Mouse (Mus musculus): ENCODE data around the gene Ccdc28b.
A peak's percentile ranks its signal among the peaks of the same experiment; 100 is the strongest.

Ccdc28b gene

DNA sequence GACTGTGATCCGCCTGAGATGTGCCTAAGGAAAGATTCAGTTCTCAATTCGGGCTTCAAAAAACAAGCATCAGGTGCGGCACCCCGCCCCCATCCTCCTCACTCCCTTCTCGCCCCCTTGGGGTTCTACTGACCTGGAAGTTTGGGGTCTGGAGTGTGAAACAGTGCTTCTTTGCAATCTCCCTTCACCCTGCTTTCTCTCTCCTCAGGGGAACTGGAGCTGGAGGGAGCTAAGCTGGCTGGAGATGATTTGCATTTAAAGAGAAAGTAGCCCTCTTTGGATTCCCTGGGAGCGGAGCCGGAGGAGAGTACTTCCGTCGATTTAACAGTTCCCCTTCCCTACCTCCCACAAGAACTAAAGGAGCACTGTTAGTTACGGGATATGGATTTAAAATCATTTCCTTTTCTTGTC is at the start of gene Ccdc28b:
Ccdc28b (minus strand) TSS at position 267 of the 411 bp plus-strand sequence.
- DNase-seq (ENCODE audit: low read depth, low spot score) = no peak

GRCm38 (mm10) chr4:129672878-129673449 is 49.2 kb upstream of the Ccdc28b start:
- peak; percentile 10 for DNase-seq (ENCODE audit: low read depth, low spot score)

GRCm38 (mm10) chr4:129672083-129672877 is 48.5 kb upstream of the Ccdc28b start, which contains the start of gene Kpna6:
Gene Kpna6, minus strand, starts transcription at chr4:129672767.
- DNase-seq (ENCODE audit: low read depth, low spot score) = peak; percentile 90

DNA sequence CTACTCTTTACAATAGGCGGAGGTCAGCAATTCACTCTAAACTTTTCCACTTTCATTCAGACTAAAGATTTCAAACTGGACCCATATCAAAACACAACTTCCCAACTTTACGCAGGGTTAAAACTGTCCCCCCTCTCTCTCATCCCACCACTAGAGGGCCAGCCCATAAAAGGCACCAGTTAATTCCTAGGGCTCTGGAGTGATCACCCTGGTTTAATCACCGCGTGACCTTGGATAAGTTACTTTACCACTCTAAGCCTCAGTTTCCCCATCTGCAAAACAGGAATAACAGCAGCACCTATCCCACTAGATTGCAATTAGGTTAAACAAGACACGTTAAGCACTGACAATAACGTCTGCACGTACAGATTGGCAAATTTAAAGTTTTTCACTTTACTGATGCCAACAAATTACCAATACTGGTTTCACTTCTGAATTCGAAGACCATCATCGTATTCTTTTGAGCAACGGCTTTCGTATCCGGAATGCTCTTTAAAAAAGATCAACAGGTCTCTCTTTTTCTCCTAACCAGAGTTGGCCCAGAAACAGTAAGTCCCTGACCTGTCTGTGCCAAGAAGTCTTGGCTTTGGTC is 47.8 kb upstream of the Ccdc28b start:
- peak; percentile 81 for DNase-seq (ENCODE audit: low read depth, low spot score)

GRCm38 (mm10) chr4:129662255-129662813 is 38.6 kb upstream of the Ccdc28b start:
- DNase-seq (ENCODE audit: low read depth, low spot score) = no peak

DNA sequence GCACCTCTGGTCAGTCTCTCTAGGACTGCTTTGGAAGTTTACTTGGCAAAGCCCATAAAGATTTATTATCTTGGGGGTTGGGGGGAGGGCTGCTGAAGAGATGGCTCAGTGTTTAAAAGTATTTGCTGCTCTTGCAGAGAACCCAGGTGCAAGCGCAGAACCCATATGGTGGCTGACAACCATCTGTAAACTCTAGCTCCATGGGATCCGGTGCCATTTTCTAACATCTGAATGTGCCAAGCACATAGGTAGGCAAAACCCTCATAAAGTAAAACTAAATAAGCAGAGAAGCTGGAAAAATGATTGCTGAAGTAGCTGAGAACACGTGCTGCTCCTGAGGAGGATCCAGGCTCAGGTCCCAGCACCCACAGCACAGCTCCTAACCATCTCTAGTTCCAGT is 37.8 kb upstream of the Ccdc28b start:
- no peak for DNase-seq (ENCODE audit: low read depth, low spot score)

DNA sequence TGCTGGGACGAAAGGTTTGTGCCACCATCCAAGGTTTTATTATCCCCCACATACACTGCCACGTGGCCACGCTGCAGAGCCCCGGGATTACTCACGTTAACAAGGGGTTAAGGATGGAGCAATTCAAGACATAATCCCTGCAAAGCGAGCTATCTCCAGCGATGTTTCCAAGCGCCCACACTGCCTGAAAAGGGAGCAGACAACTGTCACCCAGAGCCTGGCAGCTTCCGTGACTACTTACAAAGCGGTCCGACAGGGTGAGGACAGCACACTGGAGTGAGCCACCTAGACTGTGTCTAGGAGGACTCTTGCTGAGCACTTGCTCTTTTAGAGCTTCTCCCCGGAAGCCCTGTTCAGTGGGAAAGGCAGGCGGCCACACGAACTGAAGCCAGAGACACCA is 31.0 kb upstream of the Ccdc28b start:
- no peak for DNase-seq (ENCODE audit: low read depth, low spot score)

- no peak for DNase-seq (ENCODE audit: low read depth, low spot score)
These were observed 26.6 kb upstream of the Ccdc28b start for GRCm38 (mm10) chr4:129650359-129650758.

- DNase-seq (ENCODE audit: low read depth, low spot score) = peak; percentile 86
These were observed 24.9 kb upstream of the Ccdc28b start for GRCm38 (mm10) chr4:129648656-129649055.

- no peak for DNase-seq (ENCODE audit: low read depth, low spot score)
These were observed 21.5 kb upstream of the Ccdc28b start for GRCm38 (mm10) chr4:129645204-129645603.

- DNase-seq (ENCODE audit: low read depth, low spot score) = peak; percentile 49
These were observed 18.0 kb upstream of the Ccdc28b start for GRCm38 (mm10) chr4:129641756-129642155.

DNA sequence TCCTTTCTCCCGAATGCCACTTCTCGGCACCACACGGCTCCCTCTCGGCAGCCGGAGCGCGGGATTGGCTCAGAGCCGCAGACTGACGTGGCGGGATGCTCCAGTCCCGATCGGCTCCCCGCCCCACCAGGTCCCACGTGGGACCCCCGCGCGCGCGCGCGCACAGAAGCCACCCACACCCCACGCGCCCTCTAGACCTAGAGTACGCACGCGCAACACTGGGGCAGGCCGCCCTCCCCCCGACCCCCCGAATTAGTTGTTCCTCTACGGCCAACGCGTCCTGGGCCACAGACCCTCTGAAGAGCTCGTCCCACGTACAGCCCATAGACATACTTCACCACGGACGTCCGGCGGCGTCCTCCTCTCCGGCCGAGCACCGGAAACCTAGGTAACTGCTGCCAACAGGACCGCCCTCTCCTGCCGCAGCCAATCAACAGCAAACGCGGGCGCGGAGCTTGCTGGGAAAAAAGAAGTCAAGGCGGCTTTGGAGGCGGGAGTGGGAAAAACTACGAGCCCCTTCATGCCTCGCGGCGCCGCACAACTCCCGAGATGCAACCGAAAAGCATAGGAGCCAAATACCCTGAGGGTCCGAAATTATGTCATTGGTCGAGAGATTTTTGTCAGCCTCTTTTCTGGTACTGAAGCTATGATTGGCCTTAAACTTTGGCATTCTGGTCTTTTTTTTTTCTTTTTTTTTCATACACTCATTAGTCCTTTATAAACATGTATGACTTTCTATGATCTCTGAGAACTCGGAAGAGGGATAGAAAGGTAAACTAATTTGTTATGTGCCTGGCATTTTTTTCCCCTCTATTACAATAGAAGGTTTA is 17.1 kb upstream of the Ccdc28b start, which contains the start of gene Txlna:
Txlna (minus strand) TSS at position 428 of the 830 bp plus-strand sequence.
- DNase-seq (ENCODE audit: low read depth, low spot score) = peak; percentile 100

- DNase-seq (ENCODE audit: low read depth, low spot score) = peak; percentile 68
These were observed 16.4 kb upstream of the Ccdc28b start for GRCm38 (mm10) chr4:129640101-129640637.

DNA sequence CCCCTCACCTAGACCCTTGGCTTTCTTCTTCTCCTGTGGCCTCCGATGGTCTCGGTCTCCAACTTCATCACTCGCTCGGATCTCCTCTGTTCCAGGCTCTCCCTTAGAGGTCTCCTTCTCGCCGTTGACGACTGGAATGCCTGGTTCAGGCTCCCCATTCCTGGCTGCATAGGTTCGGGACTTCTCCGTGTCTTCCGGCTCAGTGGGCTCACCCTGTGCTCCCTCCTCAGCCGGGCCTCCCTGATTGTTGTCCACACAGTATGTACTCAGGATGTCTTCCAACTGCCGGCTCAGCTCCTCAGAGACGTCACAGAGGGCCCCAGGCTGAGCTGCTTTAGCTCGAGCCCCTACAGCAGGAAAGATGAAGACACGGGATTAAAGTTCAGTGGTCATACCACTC is 15.5 kb upstream of the Ccdc28b start:
- no peak for DNase-seq (ENCODE audit: low read depth, low spot score)

DNA sequence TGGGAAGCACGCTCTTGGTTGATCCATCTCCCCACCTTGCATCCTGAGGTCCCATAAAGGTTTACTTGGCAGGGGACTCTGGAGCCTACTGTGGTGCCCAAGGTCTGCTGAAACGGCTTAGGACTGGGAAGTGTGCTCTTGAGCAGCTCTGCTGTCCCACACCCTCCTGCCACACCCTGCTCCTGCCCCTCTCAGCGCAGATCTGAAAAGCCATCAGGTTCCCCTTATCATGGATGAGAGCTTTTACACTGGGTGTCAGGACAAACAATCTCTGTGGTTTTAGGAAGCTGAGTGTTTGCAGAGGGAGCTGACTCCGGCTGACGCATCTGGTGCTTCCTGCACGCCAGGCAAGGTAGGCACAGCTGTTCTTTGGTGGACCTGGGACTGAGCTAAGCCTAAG is 10.1 kb upstream of the Ccdc28b start:
- DNase-seq (ENCODE audit: low read depth, low spot score) = no peak

DNA sequence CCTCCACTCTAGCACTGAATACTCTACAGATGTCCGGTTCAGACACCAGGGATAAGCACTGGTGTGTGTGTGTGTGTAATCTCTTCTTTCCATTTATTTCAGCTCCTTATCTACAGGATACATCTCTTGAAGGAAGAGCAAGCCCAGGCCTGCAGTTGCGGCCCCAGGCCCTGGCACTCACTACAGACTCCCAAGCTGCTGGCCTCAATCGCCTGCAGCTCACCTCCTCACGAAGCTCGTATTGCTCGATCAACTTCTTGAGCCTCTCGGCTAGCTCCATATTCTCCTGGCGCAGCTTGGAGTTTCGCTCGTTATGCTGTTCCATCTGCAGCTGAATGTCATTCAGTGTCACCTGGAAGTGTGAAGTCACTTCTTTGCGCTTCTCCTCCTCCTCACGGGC is 8.1 kb upstream of the Ccdc28b start:
- no peak for DNase-seq (ENCODE audit: low read depth, low spot score)

DNA sequence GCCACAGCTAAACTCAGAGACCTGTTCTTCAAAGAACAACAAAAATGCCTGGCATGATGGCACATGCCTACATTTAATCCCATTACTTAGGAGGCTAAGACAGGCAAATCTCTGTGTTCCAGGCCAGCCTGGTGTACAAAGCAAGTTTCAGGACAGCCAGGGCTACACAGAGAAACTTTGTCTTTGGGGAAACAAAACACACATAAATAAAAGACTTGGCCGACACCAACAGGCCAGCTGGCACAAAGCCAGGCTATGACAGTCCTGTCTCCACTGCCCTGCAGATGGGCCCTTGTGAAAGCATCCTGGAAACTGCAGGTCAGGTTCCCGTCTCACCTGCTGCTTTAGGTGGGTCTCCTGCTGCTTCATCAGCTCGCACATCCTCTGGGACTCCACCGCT is 7.2 kb upstream of the Ccdc28b start:
- DNase-seq (ENCODE audit: low read depth, low spot score) = no peak

DNA sequence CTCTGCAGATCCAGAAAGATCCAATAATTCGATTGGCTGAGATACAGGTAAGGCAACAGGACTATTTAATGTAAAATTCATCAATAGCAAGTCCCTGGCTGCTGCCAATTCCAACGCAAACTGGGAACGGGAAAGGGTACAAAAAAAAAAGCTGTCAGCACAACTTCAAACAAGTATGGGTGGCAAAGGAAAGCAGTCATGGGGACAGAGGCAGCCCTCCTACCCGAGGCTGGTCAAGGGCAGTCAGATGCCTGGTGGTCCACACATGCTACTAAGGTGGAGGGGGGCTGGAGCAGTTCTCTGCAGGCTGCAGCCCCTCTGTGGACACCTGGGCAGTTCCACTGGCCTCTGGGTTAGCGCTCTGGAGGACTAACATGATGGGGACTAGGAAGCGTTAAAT is 2.3 kb upstream of the Ccdc28b start:
- no peak for DNase-seq (ENCODE audit: low read depth, low spot score)

DNA sequence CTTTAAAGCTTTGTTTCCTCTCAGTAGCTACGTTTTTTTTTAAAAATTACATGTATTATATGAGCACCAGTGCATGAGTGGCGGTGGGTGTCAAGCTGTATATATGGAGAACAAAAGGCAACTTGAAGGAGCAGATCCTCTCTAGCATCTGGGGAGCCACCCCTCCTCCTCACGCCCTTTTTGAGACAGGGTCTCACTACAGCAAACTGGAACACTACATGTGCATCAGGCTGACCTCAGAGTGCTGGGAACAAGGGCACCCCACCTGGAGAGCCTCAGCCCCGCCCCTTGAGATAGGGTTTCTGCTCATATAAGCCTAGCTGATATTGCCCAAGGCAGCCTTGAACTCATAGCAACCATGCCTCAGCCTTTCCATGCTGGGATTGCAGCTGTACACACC is 1.7 kb upstream of the Ccdc28b start:
- DNase-seq (ENCODE audit: low read depth, low spot score) = no peak

DNA sequence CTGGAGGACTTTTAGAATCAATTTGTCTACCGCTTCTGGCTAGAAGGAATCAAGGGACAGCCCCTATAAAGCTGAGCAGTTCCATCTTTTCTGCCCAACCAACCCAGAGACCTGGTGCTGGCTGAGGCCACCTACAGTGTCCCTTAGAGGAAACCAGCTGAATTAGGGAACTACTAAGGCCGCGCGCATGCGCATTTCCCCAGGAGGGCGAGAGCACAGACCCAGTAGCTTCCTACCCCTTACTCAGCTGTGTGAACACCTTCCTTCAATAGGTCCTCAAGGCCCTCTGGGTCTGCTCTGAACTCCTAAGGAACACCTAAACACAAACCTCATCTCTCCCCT is 1.3 kb upstream of the Ccdc28b start:
- DNase-seq (ENCODE audit: low read depth, low spot score) = no peak

DNA sequence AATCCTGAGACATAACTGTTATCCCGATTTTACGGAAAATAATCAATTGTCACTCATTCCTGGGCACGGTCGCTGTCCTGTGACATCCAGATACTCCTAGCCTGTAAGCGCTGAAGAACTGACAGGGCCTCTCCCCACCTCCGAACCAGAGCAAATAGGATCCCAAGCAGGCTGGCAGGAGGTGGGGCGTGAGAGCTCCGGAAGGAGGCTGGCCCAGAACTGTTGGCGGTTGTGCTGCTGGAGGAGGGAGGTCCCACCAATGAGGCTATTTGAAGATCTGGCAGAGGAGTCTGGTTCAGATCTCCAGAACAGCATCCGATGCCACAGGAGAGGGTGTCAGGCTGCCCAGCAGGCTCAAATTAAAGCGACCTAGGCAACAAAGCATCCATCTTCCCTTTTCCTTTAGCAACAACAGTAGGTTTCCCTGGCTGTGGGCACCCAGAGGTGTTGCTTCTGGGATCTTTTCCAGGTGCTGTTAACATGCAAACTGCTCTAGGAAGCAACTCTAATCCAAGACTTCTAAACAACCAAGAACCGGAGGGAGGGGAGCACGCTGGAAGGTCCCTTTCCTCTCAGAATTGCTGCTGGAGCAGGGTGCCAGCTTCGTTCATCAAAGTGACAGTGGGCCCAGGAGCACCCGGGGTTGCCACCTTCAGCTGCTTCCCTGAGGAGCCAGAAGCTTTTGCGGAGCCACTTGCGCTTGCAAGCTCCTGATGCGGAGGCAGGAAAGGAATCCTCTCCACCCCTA is 708 bp upstream of the Ccdc28b start:
- DNase-seq (ENCODE audit: low read depth, low spot score) = peak; percentile 93

Data from 3T3-L1 (cell line).